Mouse (Mus musculus) liver, embryonic 14.5 days (tissue): Measurements from ENCODE around the gene Rorc.

Source experiments
- CTCF ChIP-seq: IDR thresholded peaks from 2 replicates; pipeline ENCODE4 v1.5.1; 2016; ENCODE audit warnings: antibody characterized with exemption, low read depth, control low read depth
- EP300 ChIP-seq: IDR thresholded peaks from 2 replicates; pipeline ENCODE4 v1.6.1; 2016; ENCODE audit warnings: antibody characterized with exemption, low read depth

- TF ChIP-seq CTCF: no peak
- TF ChIP-seq EP300: no peak
These were observed 4.0 kb upstream of the Rorc start for GRCm38 (mm10) chr3:94368631-94369030.
